Mouse (Mus musculus): ENCODE measurements around the gene Grpel1.

Gene Grpel1

GRCm38 (mm10) chr5:36461231-36461630 is 3.6 kb upstream of the Grpel1 start:
- DNase-seq (ENCODE audit: low read depth, low spot score): no peak

- DNase-seq (ENCODE audit: low read depth, low spot score): peak; percentile 45
Measured at GRCm38 (mm10) chr5:36462810-36463209, 2.0 kb upstream of the Grpel1 start.

GRCm38 (mm10) chr5:36463391-36463790 is 1.4 kb upstream of the Grpel1 start:
- DNase-seq (ENCODE audit: low read depth, low spot score): no peak

GRCm38 (mm10) chr5:36465889-36466288 is 1.1 kb downstream of the Grpel1 start:
- DNase-seq (ENCODE audit: low read depth, low spot score): no peak

- DNase-seq (ENCODE audit: low read depth, low spot score): no peak
Measured at GRCm38 (mm10) chr5:36471206-36471605, 6.4 kb downstream of the Grpel1 start.

GRCm38 (mm10) chr5:36472876-36473655 is 8.3 kb downstream of the Grpel1 start:
- no peak for DNase-seq (ENCODE audit: low read depth, low spot score)

GRCm38 (mm10) chr5:36474283-36474682 is 9.5 kb downstream of the Grpel1 start:
- peak; percentile 61 for DNase-seq (ENCODE audit: low read depth, low spot score)

GRCm38 (mm10) chr5:36477486-36477885 is 12.7 kb downstream of the Grpel1 start:
- DNase-seq (ENCODE audit: low read depth, low spot score): no peak

- no peak for DNase-seq (ENCODE audit: low read depth, low spot score)
Measured at GRCm38 (mm10) chr5:36478540-36479420, 14.0 kb downstream of the Grpel1 start.

GRCm38 (mm10) chr5:36479735-36480134 is 14.9 kb downstream of the Grpel1 start:
- DNase-seq (ENCODE audit: low read depth, low spot score): no peak

- DNase-seq (ENCODE audit: low read depth, low spot score): no peak
Measured at GRCm38 (mm10) chr5:36480398-36480797, 15.6 kb downstream of the Grpel1 start.

- no peak for DNase-seq (ENCODE audit: low read depth, low spot score)
Measured at GRCm38 (mm10) chr5:36481114-36481513, 16.3 kb downstream of the Grpel1 start.

- DNase-seq (ENCODE audit: low read depth, low spot score): no peak
Measured at GRCm38 (mm10) chr5:36483203-36484101, 18.7 kb downstream of the Grpel1 start.

GRCm38 (mm10) chr5:36484171-36484990 is 19.6 kb downstream of the Grpel1 start, which contains the start of the genes Tada2b and Ccdc96:
Gene Tada2b (minus strand): TSS chr5:36484285.
Gene Ccdc96 (plus strand): TSS chr5:36484588.
- peak; percentile 95 for DNase-seq (ENCODE audit: low read depth, low spot score)

- DNase-seq (ENCODE audit: low read depth, low spot score): no peak
Measured at GRCm38 (mm10) chr5:36485306-36485705, 20.5 kb downstream of the Grpel1 start.

GRCm38 (mm10) chr5:36489225-36489624 is 24.4 kb downstream of the Grpel1 start:
- DNase-seq (ENCODE audit: low read depth, low spot score): no peak

- DNase-seq (ENCODE audit: low read depth, low spot score): no peak
Measured at GRCm38 (mm10) chr5:36493919-36494318, 29.1 kb downstream of the Grpel1 start.

GRCm38 (mm10) chr5:36494709-36495108 is 29.9 kb downstream of the Grpel1 start:
- no peak for DNase-seq (ENCODE audit: low read depth, low spot score)

GRCm38 (mm10) chr5:36505235-36505634 is 40.4 kb downstream of the Grpel1 start:
- DNase-seq (ENCODE audit: low read depth, low spot score): no peak

- no peak for DNase-seq (ENCODE audit: low read depth, low spot score)
Measured at GRCm38 (mm10) chr5:36505643-36506042, 40.8 kb downstream of the Grpel1 start.

GRCm38 (mm10) chr5:36508351-36508750 is 43.6 kb downstream of the Grpel1 start:
- DNase-seq (ENCODE audit: low read depth, low spot score): no peak
